Mouse (Mus musculus): ENCODE results near the gene Mvb12b.

GRCm38 (mm10) chr2:33839252-33839651, 48.5 kb downstream of the Mvb12b start:
- no peak; the same call in 1 of the 2 replicates for TF ChIP-seq GATA1 (IDR thresholded peaks at IDR 0.05; ENCODE audit: low read length)
- peak; percentile 22; the same call in 1 of the 3 replicates for TF ChIP-seq TAL1 (IDR thresholded peaks at IDR 0.05; ENCODE audit: low read length)
